Mouse (Mus musculus): Measurements from ENCODE around the gene Nemp1.

GRCm38 (mm10) chr10:127619941-127620405 lies 46.7 kb upstream of the Nemp1 start:
- no peak for TF ChIP-seq MAX (IDR thresholded peaks at IDR 0.05; ENCODE audit: low read depth)
- TF ChIP-seq REST (IDR thresholded peaks at IDR 0.05; ENCODE audit: insufficient read depth, insufficient read length) = no peak
- TF ChIP-seq E2F4 (IDR thresholded peaks at IDR 0.05; ENCODE audit: insufficient read depth) = no peak
